Mouse (Mus musculus) thymus, adult 18-20 months (tissue): ENCODE results near the gene Tcp1.
"Not testable (repeated sequence)": the region's sequence is repeated elsewhere in the genome, so short reads cannot be mapped to it uniquely, and the experiment has no call there.

Experiments
- DNase-seq, 2 experiments: peaks; one replicate each; pipeline ENCODE4 v3.0.0; 2022; ENCODE audit warnings: mixed read lengths in 2 of 2

The Tcp1 gene

DNA sequence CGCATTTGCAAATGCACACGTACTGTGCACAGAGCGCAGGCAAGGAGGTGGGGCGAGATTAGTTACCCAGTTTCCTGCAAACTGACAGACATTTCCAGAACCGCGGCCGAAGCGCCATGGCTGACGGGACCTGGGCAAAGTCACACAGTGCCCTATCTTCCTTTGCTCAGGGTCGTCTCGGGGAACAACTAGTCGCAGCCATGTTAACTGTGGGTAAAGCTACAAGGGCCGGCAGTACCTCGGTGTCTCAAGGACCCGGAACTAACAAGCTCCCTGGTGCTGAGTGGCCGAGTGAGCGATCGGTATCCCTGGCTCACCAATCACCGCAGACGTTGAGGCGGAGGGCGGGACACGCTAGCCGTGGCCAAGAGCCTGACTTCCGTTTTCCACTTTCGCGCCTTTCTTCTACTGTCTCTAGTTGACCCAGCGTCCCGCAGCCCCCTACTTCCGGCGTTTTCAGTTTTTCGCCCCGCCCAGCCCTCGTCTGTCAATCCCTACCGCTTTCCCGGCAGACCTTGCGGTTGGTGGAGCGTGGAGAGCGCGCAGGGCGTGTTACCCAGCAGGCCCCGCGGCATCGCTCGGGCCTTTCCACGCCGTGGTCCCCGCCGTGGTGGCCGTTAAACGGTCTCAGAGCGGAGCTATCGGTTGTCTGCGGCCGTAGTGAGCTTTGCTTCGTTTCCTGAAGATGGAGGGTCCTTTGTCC is 531 bp downstream of the Tcp1 start, which contains the start of gene Mrpl18:
Gene Mrpl18, minus strand, starts transcription at position 465 of the 703 bp plus-strand sequence.
- peak; percentile 98 to 99 for DNase-seq

DNA sequence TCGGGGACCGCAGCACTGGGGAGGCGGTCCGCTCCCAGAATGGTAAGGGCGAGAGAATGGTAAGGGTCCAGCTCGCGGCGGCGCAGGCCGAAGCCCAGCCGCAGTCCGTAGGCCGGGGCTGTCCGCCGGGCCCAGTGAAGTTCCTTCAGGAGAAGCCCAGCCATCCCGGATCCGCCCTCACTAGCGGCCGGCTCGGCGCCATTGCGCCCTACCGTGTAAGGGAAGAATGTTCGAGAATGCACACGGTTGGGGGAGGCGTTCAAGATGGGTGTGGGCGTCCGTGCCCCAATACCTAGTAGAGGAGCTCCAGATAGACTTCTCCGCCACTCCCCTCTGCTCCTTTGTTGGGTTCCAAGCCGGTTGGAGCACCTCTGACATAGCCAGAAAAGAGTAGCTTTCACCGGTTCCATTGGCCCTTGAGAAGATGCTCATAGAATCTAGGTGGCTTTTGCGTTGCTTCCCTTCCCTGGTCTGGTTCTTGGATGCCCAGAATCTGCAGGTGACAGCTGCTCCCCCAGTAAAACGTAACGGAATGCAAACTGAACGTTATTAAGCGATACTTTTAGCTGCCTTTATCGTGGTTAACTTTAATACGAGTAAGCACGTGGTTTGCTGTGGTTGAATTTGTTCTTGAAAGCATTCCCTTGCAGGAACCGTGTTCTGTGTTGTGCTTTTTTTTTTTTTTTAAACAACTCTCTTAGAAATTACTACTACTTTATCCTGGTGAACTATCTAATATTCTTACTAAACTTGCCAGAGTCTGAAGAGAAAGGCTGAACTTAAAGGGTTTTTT is 1.3 kb downstream of the Tcp1 start:
- DNase-seq = peak in 1 of 2 experiments; percentile 63

GRCm38 (mm10) chr17:12921073-12921472 is 5.6 kb downstream of the Tcp1 start:
- DNase-seq = no peak

DNA sequence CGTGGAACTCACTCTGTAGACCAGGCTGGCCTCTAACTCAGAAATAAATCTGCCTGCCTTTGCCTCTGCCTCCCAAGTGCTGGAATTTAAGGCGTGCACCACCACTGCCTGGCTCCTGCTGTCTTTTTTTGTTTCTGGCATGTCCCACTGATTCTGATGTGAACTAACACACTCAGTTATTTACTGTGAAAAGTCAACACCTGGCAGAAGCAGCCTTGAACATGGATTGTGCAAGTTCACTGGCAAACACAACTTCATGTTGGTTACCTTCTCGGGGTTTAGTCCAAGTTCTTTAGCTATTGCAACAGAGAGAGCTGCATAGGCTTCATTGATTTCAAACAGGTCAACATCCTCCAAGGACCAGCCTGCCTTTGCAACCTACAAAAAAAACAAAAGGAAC is 9.5 kb downstream of the Tcp1 start:
- DNase-seq = no peak

- no peak for DNase-seq
Observed at GRCm38 (mm10) chr17:12925703-12926180, 10.2 kb downstream of the Tcp1 start.

- DNase-seq = not testable (repeated sequence)
Observed at GRCm38 (mm10) chr17:12931576-12931975, 16.1 kb downstream of the Tcp1 start.

DNA sequence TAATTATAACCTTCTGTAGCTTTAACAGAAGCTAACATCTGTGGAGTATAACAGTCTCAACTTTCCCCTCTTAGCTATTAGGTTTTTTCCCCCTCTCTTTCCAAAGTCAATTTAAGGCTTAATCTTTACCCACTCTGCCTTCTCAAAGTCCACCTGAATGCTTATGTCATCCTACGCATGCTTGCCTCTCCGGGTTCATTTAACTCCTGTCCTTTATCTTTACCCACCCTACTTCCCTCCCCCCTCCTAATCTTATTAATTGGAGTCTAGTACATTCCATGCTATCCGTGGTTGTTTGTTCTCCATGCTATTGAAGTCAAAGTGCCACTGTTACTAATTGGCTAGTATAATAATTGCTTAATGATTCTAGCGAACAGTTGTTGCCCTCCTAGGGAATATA is 20.2 kb downstream of the Tcp1 start:
- no peak for DNase-seq

- DNase-seq = no peak
Observed at GRCm38 (mm10) chr17:12937412-12937970, 22.0 kb downstream of the Tcp1 start.

- no peak for DNase-seq
Observed at GRCm38 (mm10) chr17:12938077-12938476, 22.6 kb downstream of the Tcp1 start.

- DNase-seq = not testable (repeated sequence)
Observed at GRCm38 (mm10) chr17:12939377-12940148, 24.1 kb downstream of the Tcp1 start.

- no peak for DNase-seq
Observed at GRCm38 (mm10) chr17:12940151-12940805, 24.8 kb downstream of the Tcp1 start, which contains the start of gene Acat3. Acat3 (minus strand) TSS chr17:12940600.

DNA sequence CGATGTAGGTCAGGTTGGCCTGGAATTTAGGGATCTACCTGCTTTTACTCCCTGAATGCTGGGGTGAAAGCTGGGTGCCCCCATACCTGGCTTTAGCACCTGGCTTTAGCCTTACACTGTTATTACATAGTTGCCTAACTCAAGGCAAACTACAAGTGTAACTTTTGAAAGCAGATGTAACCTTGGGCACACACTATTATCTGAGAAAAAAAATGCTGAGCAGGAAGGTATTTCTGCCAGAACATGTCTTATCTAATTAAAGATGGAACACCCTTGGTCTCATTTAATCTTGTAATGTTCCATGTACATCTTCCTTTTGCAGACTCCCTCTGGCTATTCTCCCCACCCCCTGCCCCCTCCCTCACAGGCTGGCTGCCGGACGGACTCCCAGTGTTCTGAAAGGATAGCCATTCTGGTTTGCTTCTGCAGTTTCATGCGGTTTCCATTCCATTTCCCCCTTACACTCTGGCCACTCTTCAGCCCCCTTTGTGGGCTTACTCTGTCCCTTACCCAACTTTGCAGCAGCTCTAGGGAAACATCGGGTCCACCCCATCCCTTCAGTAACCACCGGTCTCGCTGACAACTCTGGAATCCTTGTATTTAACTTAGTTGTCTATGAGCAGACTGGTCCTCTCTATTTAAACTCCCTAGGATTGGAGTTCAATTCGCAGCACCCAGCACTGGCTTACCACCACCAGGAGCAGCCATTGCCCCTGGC is 26.2 kb downstream of the Tcp1 start:
- DNase-seq = no peak

- DNase-seq = no peak
Observed at GRCm38 (mm10) chr17:12942459-12943162, 27.1 kb downstream of the Tcp1 start.

- no peak for DNase-seq
Observed at GRCm38 (mm10) chr17:12949669-12950068, 34.2 kb downstream of the Tcp1 start.

GRCm38 (mm10) chr17:12956664-12957063 is 41.2 kb downstream of the Tcp1 start:
- DNase-seq = no peak

GRCm38 (mm10) chr17:12959377-12959776 is 43.9 kb downstream of the Tcp1 start:
- not testable (repeated sequence) for DNase-seq

DNA sequence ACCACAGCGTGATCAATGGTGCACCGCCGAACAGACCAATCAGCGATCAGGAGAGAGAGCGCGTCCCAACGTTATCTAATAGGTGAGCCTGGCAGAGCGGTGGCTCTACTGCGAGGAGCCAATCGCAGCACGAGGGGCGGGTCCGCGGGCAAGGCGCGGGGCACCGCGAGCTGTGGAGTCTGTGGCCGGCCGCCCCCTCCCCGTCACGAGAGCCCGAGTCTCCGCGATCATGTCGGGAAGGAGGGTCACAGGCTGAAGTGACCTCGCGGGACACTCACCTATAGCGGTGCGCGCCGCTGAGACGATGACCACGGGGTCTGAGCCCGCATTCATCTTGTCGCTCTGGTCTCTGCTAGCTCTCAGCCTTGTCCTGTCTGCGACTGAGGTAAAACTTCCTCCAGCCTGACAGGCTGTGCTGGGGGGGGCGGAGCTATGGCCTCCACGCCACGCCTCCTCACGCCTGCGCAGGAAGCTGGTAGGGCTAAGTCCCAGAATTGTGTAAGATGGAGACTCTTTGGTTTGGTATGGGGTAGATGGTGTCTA is 44.9 kb downstream of the Tcp1 start, which contains the start of gene Acat2:
Gene Acat2, minus strand, starts transcription at position 417 of the 543 bp plus-strand sequence.
- peak; percentile 88 to 91 for DNase-seq

- no peak for DNase-seq
Observed at GRCm38 (mm10) chr17:12963476-12963875, 48.0 kb downstream of the Tcp1 start.

DNA sequence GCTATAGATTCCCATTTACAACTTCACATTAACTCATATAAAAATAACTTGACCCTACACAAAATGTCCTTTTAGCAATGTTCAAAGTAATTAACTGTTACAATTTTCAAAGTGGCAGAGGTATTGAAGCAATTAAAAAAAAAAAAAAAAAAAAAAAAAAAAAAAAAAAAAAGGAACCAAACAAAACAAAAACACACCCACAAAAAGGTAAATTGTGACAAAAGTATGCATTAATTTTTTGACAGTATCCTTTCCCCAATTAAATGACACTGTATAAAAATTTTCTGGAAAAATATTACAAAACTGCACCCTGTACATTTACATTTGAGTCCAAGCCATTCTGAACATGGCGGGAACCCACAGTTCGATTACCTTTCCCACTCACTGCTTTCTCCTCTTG is 51.7 kb downstream of the Tcp1 start:
- DNase-seq = no peak

- DNase-seq = no peak
Observed at GRCm38 (mm10) chr17:12973851-12974250, 58.4 kb downstream of the Tcp1 start.
